Mouse (Mus musculus) CH12.LX (cell line): ENCODE measurements around the gene Gm9964.

Source experiments
- EP300 ChIP-seq: IDR thresholded peaks from 2 replicates; pipeline ENCODE4 v1.6.1; 2011; ENCODE audit warnings: low read length, improper control_type of control experiment
- KAT2A ChIP-seq: IDR thresholded peaks from 2 replicates; pipeline ENCODE4 v1.6.1; 2012; ENCODE audit warnings: low read length, improper control_type of control experiment, inconsistent platforms; ENCODE audit not compliant: insufficient replicate concordance
- MAFK ChIP-seq: IDR thresholded peaks from 2 replicates; pipeline ENCODE4 v1.6.1; 2011; ENCODE audit warnings: low read length, improper control_type of control experiment; ENCODE audit not compliant: insufficient replicate concordance
- PAX5 ChIP-seq: IDR thresholded peaks from 2 replicates; pipeline ENCODE4 v1.6.1; 2012; ENCODE audit warnings: low read length, inconsistent platforms, mixed read lengths
- POLR2A ChIP-seq: IDR thresholded peaks from 2 replicates; pipeline ENCODE4 v1.6.1; 2011; ENCODE audit warnings: low read depth, mild to moderate bottlenecking, improper control_type of control experiment, low read length
- USF1 ChIP-seq: IDR thresholded peaks from 2 replicates; pipeline ENCODE4 v1.6.1; 2014; ENCODE audit warnings: low read depth, mild to moderate bottlenecking, inconsistent platforms, low read length, improper control_type of control experiment
- USF2 ChIP-seq: conservative IDR thresholded peaks from 2 replicates; pipeline ENCODE4 v1.6.1; 2011; ENCODE audit warnings: low read depth, low read length, improper control_type of control experiment

- TF ChIP-seq USF1 (no peak), PAX5 (no peak), MAFK (no peak), USF2 (no peak), EP300 (no peak), KAT2A (no peak), POLR2A (no peak)
Measured at GRCm38 (mm10) chr11:79258738-79259137, 38.0 kb downstream of the Gm9964 start.
